Mouse (Mus musculus): ENCODE data around the gene Zfp956.
"Not testable (repeated sequence)": the region's sequence is repeated elsewhere in the genome, so short reads cannot be mapped to it uniquely, and the experiment has no call there.

- not testable (repeated sequence) for TF ChIP-seq CTCF (IDR thresholded peaks at IDR 0.05; ENCODE audit: extremely low read depth, insufficient read depth, insufficient read length, insufficient replicate concordance); POLR2A (IDR thresholded peaks at IDR 0.05; ENCODE audit: low read depth, low read length)
Measured at GRCm38 (mm10) chr6:47968166-47968565, 15.0 kb downstream of the Zfp956 start.
